Mouse (Mus musculus) thymus, postnatal 14 days (tissue): Measurements from ENCODE around the gene Slc12a5.
A peak's percentile ranks its signal among the peaks of the same experiment; 100 is the strongest.

Experiments
- DNase-seq: peaks from one replicate; pipeline ENCODE4 v3.0.0; 2021

The Slc12a5 gene

DNA sequence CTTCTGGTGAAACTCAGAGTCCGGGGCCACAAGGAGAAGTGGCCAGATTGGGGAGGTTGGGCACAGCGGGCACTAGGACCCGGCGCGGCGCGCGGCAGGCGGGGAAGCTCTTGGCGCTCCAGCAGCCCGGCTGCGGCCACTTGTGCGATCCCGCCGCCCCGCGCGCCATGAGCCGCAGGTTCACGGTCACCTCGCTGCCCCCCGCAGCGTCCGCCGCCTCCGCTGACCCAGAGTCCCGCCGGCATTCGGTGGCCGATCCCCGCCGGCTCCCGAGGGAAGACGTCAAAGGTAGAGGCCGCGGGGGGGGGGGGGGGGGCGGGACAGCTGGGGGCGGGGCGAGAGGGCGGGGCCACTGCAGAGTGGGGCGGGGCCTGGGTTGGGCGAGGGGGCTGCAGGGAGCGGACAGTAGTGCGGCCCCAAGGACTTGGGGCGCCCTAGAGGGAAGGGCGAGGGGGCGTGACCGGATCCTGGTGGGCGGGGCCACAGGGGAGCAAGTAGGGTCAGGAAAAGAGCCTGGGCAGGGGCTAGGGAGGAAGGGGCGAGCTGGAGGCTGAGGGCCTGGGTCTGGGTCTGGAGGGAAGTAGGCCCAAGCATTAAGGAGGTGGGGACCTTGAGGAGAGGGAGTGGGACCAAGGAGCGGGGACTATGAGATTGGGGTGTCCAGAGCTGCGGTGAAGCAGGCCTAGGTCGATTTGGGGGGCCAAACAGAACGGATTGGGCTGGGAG, at the start of gene Slc12a5:
Slc12a5 (plus strand) TSS at position 87 of the 726 bp plus-strand sequence.
- peak; percentile 55 for DNase-seq

DNA sequence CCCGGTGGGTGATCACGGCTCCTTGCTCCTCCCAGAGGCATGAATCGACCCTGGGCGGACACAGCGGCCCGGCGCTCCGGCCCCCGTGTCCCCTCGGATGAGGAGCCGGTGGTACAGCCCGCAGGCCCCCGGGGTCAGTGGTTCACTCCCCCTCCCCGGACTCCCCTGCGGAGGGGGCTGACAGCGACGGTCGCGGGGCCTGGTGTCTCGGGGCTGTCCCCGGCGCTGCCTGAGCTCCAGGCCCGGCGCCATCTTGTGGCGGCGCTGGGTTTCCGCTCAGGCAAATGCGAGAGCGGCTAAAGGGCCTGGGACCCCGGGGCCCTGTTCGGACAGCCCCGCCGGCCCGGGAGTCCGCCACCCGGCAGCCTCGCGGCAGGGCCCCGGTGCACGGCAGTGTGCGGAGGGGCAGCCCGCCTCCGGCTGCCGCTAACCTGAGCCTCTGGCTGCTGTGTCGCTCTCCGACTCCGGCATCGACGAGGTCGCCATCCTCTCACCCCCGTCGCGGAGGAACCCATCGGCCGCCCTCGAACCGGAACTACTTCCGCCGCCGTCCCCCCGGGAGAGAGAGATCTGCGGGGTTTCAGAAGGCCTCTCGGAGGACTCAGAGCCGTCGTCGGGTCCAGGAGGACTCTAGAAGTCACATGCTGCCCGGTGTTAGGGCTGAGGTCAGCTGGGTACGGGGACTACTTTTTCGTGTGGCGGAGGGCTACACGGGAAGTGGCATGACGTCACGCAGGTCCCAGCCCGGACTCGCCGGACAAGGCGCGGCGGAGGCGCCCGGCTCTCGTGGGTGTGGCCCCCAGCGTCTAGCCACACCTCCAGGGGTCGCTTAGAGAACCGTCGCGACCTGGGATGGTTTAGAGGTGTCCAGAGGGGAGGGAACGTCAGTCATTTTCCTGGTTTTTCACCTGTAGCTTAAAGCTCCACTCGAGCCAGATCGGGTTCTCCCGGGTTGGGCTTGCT, 49.2 kb upstream of the Slc12a5 start, which contains the start of gene Zfp335:
Zfp335 (minus strand) TSS at position 672 of the 963 bp plus-strand sequence.
- DNase-seq: peak; percentile 93

DNA sequence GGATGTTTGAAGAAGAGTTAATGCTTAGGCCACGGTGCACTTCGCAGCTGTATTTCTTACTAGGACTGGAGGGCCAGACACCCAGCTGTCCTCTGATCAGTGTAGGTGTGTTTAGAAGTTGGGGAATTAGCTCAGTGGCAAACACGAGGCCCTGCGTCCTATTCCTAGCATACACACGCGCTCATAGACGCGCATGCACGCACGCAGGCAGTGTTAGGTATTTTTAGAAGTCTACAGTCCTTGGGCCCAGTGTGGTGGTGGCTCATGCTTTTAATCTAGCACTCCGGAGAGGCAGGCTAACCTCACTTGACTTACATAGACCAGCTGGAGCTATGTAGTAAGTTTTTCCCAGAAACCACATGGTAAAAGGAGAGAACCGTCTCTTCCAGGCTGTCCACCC, 48.5 kb upstream of the Slc12a5 start:
- DNase-seq: no peak

DNA sequence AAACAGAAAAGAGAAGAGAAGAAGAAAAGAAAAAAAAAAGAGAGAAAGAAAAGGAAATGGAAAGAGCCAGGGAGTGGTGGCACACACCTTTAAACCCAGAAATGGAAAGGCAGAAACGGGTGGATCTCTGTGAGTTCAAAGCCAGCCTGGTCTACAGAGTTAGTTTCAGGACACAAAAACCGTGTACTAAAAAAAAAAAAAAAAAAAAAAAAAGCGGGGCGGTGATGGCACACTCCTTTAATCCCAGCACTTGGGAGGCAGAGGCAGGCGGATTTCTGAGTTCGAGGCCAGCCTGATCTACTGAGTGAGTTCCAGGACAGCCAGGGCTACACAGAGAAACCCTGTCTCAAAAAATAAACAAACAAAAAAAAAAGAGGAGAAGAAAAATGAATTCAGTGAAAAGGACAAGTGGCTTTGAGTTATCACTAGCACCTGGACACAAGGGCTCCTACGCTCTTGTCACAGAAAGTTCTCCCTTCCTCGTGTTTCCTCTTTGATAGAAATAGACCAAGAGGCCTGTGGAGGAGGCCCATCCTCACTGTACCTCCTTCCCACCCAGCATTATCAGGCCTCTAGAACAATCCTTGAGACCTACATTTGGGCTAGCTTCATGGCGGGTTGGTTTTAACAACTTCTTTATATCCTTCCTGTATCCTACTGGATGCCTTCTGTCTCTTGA, 47.7 kb upstream of the Slc12a5 start:
- no peak for DNase-seq

DNA sequence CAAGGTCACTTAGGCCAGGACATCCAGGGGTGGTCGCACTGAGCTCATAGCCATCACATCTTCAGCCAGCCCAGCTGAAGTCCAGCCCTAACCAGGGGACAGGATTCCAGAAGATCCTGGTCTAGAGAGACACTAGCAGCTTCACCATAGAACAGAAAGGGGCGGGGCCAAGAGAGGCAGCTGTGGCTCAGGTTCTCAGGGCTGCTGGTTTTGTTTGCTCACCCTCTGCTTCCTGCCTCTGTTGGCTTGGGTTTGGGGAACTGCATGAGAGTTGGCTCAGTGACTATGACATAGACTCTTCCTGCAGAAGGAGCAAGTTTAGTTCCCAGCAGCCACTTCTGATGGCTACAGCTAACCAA, 47.2 kb upstream of the Slc12a5 start:
- peak; percentile 93 for DNase-seq

DNA sequence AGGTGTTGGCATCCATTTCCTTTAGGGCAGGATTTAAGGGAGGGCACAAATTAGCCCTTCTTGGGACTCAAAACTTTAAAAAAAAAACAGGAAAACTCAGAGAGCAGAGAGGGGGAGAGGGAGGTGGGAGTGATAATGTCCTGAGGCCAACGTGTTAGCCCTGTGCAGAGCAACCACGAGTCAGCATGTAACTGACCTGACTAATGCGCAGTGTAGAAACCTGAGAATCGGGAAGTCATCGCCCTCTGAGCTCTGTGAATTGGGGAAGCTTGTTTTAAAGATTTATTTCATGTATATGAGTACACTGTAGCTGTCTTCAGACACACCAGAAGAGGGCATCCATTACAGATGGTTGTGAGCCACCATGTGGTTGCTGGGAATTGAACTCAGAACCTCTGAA, 43.8 kb upstream of the Slc12a5 start:
- DNase-seq: no peak

DNA sequence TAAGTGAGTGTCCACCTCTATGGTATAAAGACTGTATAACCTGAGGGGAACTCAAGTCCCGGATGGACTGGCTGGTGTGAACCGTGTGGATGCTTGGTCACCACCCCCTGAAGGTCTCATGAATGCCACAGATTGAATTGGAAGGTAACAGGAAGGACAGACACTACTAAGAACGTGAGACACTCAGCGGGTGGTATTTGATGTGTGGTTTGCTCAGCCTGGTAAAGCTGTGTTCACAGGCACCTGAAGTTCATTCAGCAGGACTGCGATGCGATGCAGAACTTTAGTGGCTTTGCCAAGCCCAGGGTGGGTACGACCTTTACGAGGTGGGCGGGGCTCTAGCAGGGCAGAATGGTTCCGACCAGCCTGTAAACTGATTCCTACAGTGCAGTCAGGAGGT, 43.2 kb upstream of the Slc12a5 start:
- peak; percentile 38 for DNase-seq

DNA sequence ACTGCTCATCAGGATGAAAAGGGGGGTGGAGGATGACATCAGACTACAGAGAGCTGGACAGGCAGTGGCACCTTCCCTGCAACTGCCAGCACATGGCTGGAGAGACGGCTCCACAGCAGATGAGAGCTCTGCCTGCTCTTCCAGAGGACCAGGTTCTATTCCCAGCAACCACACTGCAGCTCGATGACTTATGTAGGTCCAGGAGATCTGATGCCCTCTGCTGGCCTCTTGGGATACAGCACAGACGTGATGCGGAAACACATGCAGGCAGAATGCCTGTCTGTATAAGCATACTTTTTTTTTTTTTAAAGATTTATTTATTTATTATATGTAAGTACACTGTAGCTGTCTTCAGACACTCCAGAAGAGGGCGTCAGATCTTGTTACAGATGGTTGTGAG, 42.3 kb upstream of the Slc12a5 start:
- DNase-seq: peak; percentile 68

DNA sequence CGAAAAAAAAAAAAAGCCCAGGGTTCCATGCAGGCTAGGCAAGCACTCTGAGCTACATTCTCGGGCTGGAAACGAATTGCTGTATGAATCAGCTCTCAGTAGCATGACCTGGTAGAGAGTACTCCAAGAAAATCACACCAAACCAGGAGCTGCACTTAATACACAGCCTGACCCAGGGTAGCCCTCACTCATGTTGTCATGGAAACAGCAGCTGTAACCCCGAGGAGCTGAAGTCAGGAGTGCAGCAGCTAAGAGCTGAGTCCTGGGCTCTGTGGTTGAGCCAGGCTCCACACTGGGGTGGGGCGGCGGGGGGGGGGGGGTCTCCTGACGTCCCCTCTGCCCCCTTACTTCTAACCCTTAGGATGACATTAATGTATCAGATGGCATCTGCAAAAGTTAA, 38.6 kb upstream of the Slc12a5 start:
- no peak for DNase-seq

DNA sequence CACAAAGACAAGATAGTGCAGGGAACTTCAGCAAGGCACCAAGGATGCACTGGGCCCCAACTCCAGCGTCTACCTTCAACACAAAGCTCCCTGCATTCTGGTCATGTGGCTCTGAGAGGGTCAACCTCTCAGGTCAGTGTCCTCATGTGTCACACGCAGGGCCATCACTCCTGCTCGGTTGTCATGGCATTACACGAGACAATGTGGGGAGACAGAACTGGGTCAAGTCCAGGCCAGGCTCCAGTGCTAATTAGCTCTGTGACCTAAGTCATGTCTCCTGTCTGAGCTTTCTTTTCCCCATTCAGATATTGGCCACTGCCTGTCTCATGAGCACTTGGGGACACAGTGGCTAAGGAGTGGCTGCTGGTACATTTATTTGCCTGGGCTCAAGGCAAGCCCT, 37.3 kb upstream of the Slc12a5 start:
- DNase-seq: no peak

DNA sequence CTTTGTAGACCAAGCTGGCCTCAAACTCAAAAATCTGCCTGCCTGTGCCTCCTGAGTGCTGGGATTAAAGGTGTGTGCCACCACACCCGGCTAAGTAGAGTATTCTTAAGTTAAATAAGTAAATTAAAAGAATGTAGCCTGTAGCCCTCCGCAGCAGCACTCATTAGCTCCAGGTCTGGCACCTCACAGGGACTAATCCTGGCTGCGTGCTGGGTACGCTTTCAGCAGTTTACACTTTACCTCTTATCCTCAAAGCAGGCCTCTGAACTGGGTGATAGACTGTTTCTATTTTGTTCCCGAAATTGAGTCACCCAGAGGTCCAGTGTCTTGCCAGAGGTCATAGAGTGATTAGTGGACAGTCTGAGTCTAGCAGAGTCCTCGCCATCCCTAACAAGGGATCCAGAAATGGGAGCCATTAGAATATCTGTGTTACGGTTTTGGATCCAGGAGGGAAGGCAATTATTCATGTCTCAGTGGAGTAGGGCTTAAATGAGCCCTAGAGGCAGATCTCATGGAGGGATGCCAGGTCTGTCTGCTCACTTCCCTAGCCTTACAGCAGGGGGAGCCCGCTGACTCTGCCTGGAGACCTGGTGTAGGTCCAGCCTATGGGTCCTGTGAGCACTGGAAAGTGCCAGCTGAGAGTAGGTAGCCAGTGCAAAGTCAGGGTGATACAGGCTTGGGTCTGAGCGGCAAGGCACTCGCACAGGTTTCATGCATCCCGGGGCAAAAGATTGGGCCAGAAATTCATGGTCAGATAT, 36.3 kb upstream of the Slc12a5 start:
- DNase-seq: peak; percentile 87

DNA sequence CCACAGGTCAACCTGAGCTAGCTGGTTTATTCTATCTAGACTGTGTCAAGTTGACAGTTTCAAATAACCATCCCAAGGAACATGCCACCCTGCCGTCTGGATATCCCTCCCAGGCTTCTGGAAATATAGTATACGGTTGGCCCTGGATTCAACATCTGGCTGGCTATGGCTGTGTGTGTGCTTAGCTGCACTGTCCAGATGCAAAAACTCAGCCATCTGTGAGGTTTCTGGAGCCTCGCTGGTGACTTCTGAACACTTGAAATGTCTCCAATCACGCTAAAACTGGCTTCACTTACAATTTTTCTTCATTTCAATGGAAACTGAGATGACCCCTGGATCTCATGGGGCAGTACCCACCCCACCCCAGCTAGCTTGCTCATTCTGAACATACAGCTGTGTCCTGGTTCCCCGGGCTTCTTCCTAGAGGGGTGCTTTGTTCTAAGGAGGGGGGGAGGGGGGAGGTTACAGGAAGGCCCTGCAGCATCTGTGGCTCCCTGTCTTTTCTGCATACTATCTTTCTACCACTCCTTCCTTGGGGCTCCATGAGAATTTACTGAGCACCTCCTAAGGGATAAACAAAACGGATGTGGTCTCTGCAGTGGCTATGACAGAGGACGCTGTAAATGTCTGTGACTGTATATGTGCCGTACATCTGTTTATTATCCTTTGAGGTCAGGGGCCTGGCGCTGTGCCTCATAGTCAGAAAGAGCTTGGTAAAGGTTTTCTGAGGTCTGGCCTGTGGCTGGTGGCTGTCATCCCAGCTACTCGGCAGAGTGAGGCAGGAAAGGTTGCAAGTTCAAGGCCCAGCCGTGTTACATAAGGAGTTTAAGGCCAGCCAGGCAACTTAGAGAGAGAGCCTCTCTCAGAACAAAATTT, 29.7 kb upstream of the Slc12a5 start:
- no peak for DNase-seq

DNA sequence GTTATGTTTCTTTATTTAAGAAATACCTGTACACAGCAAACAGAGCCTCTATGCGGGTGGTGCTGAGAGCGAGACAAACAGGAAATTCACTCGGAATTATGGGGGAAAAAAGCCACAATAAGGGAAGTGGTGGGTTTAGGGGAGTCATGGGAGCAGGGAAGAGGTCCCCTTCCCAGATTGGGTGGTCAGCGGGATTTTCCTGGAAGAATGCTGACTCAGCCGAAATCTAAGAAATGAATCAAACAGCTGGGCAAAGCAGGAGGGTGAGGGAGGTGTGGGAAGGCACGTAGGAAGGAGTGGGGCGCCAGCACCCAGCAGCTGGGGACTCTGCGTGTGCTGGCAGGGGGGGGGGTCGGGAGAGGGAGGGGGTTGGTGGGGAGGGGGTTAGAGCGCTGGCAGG, 27.1 kb upstream of the Slc12a5 start:
- DNase-seq: no peak

DNA sequence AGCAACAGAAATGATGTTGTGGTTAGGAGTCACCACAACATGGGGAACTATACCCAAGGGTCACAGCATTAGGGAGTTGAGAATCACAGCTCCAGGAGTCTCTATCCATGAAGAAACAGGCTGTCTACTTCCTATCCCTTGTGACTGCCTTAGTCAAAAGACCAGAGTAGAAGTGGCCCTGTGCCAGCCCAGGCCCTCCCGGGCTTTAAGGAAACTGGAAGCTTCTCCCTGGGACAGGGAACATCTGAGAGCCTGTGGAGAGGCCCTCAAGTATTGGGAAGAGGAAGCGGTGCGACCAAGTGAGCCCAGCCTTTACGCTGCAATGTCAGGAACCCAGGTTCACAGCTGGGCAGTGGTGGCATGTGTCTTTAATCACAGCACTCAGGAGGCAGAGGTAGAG, 24.6 kb upstream of the Slc12a5 start:
- no peak for DNase-seq

DNA sequence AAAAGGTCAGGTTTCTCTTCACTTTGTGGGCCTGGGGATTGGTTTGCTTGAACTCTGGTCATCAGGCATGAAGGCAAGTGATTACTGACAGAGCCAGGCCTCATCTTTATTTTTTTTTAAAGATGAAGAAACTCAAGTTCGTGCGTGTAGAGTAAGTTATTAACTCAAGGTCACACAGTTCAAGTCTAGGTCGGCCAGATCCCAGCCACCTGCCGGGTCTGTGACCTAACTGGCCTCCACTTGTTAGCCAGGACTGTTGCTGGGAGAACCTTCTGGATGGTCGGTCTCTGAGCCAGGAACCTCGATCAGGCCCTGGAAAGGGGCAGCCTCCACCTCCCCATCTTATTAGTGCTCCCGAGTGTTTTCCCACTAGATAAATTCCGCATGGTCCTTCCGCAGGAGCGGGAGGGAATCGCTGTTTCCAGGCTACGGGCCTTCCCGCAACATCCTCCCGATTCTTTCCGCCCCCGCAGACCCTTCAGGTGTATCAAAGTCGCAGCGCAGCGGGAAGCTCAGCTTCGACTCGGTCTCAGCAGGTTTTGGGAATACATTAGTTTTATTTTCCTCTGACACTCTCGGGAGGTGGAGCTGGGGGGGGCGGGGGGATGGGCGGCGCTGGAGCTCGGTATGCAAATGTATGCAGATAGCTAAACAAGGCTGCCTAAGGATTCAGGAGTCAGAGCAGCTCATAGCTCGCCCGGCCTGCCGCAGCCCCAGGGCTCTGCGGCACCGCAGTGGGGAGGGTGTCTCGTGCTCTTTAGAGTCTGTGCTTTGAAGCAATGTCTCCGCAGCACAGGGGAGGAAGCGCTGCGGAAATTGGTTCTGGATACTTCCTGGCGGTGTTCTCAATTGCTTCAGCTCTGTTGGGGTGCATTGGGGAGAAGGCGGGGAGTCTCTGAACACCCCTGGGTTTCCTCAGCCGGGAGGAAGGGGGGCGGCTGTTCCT, 22.2 kb upstream of the Slc12a5 start:
- DNase-seq: peak; percentile 80

DNA sequence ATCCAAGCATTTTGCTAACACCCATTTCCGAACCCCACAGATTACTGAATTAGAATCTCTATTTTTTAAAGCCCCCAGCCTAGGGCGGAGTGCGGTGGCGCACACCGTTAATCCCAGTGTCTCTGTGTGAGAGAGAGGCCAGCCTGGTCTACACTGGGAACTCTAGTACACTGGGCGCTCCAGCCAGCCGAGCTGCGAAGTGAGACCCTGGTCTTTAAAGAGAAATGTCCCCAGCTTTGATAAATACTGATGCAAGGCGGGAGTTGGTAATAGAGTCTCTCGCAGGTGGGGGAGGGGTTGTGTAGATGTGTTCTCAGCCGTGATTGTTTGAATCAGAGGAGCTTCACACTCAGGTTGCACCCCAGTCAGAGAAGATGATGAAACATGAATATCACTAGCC, 21.5 kb upstream of the Slc12a5 start:
- peak; percentile 27 for DNase-seq

DNA sequence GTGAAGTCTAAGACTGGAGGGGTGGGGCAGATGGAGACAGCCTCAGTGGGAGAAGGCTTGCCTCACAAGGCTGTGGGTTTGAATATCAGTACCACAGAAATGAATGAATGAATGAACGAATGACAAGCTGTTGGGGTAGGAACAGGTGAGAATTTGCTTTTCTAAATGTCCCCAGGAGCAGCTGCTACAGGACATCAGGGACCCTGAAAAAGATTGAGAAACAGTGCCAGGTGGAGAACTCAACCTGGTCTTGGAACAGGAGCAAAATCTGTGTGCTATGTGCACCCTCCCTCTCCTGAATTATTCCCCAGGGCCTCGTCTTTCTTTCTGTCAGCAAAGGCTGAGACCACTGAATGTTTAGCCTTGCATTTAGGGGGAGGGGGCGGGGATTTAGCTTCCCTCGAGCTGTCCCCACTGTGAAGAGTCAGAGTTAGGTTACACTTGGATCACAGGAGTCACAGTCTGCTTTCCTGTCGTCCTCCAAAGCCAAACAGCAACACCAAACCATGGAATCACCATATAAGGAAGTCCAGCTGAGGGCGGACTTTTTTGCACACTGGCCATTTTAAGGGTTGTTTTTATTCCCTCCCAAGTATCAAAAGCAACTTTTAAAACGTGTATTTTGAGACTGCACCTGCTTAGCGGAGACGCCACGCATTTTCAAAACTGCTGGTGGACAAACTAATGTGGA, 20.3 kb upstream of the Slc12a5 start, which contains the start of gene Mmp9:
Mmp9 (plus strand) TSS at position 641 of the 691 bp plus-strand sequence.
- no peak for DNase-seq

DNA sequence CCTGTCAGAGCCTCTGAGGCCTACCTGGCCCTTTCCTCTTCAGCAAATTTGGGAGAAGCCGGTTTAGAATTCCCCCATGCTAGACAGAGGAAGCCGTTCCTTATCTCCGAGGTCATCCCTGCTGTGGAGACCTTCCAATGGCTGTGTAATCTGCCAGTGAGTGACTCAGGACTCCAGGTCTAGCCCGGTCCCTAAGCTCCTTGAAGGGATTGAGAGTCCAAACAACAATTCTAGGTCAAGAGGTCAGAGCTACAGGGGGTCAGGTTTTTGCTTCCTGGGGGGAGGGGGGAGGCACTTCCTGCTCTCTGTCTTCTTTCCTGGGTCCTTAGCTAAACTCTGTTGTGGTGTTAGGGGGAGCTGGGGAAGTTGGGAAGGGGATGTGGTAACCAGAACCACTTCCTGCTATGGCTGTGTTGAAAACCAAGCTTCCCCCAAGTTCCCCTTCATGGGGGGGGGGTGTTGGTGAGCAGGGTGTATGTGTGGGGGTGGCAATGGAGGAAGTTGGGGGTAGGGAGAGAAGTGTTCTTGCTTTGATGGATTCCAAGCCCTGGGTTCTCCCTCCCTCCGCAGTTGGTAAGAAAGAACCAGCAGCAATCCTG, 17.8 kb upstream of the Slc12a5 start:
- peak; percentile 80 for DNase-seq

DNA sequence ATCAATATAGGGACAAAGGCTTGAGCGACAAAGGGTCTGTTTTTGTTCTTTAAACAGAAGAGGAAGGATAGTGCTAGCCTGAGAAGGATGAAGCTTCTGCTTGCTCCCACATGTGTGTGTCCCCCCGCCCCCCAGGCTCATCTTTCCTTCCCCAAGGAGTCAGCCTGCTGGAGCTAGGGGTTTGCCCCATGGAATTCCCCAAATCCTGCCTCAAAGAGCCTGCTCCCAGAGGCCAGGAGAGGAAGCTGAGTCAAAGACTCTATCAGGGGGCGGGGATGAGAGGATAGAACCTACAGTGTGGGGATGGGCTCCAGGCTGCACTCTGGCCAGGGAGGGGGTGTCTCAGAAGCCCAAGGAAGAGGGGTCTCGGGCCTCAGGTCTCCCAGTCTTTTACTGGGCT, 13.1 kb upstream of the Slc12a5 start:
- DNase-seq: no peak
